Mouse (Mus musculus): Measurements from ENCODE around the gene Trmt61a.

DNA sequence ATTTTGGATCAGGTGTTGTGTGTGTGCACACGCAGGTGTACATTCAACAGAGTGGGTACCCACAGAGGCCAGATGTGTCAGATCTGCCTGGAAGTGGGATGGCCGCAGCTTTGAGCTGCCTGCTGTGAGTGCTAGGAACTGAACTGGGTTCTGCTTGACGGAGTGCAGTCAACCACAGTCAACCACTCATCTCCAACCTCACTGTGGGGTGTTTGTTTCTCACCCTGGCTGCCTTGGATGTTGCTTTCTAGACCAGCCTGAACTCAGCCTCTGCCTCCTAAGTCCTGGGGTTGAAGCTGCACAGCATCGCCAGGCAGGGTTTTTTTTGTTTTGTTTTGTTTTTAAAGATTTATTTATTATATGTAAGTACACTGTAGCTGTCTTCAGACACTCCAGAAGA, 42.3 kb downstream of the Trmt61a start:
- no peak for TF ChIP-seq CTCF (IDR thresholded peaks at IDR 0.05; ENCODE audit: insufficient read depth, low read length)
- TF ChIP-seq POLR2A (IDR thresholded peaks at IDR 0.05; ENCODE audit: borderline replicate concordance, extremely low read depth, low read depth, low read length), result no peak

All from lung, adult 2 months (tissue).